Mouse (Mus musculus) heart, adult 2 months (tissue): ENCODE measurements around the gene Mgp. TPM values are rescaled to one million over a fixed set of nuclear protein-coding genes. Genes with fewer than 3 reads are reported as not detected.

Experiments
- DNase-seq, 2 experiments: peaks; one replicate each; pipeline ENCODE4 v3.0.0; 2021
- H3K27ac ChIP-seq: fragments of 200-600 bp; 2 replicates; pipeline ENCODE4 v1.8.1; 2022
- H3K27me3 ChIP-seq: fragments of 200-500 bp; 2 replicates; pipeline ENCODE4 v1.6.1; 2012; ENCODE audit warnings: mild to moderate bottlenecking, low read length, inconsistent platforms, mixed read lengths; ENCODE audit not compliant: control insufficient read depth, insufficient read depth
- H3K36me3 ChIP-seq: fragments of 200-500 bp; 2 replicates; pipeline ENCODE4 v1.6.1; 2012; ENCODE audit warnings: low read length, inconsistent platforms; ENCODE audit not compliant: control insufficient read depth, insufficient read depth
- H3K4me1 ChIP-seq: fragments of 200-500 bp; 2 replicates; pipeline ENCODE4 v1.6.1; 2011; ENCODE audit warnings: low read length; ENCODE audit not compliant: control insufficient read depth, insufficient read depth
- H3K4me3 ChIP-seq: fragments of 200-600 bp; 2 replicates; pipeline ENCODE4 v1.8.1; 2022
- H3K79me2 ChIP-seq: fragments of 200-500 bp; replicated peaks from 2 replicates; pipeline ENCODE4 v1.6.1; 2012; ENCODE audit warnings: mild to moderate bottlenecking, inconsistent platforms, low read length, moderate library complexity, mixed read lengths; ENCODE audit not compliant: control insufficient read depth, insufficient read depth
- H3K9ac ChIP-seq: fragments of 200-500 bp; 2 replicates; pipeline ENCODE4 v1.6.1; 2012; ENCODE audit warnings: low read depth, mild to moderate bottlenecking, control low read depth, inconsistent platforms, low read length, mixed read lengths
- CTCF ChIP-seq: fragments of 200-600 bp; IDR thresholded peaks from 2 replicates; pipeline ENCODE4 v1.8.1; 2022; ENCODE audit warnings: antibody characterized with exemption, mild to moderate bottlenecking, moderate library complexity
- EP300 ChIP-seq: fragments of 200-500 bp; IDR thresholded peaks from 2 replicates; pipeline ENCODE4 v1.6.1; 2011; ENCODE audit warnings: low read depth, low read length, control low read depth; ENCODE audit not compliant: insufficient read depth
- POLR2A ChIP-seq: fragments of 200-500 bp; IDR thresholded peaks from 2 replicates; pipeline ENCODE4 v1.6.1; 2011; ENCODE audit warnings: mild to moderate bottlenecking, low read depth, low read length, control low read depth; ENCODE audit not compliant: insufficient read depth
- WGBS: fragments of 180-500 bp; shearing (Covaris S2); methylation state at CpG from one replicate; pipeline ENCODE4 v1.1.7; 2018; 5-methylcytosine and 5-hydroxymethylcytosine counted together
- intact Hi-C: fragments of 180-260 bp; cut with DNase I; formaldehyde crosslinking; loops from one replicate; pipeline ENCODE4 v1.15.1; 2025
- long read RNA-seq: library from polyadenylated mRNA; stranded (forward); transcript quantifications from one replicate; pipeline ENCODE4 v2.0.0, GENCODE M21; 2021
- polyA plus RNA-seq: library from polyadenylated mRNA; depleted of rRNA; stranded (reverse); fragments of >200 nt; gene quantifications from 2 replicates; pipeline ENCODE4 v1.2.3, GENCODE M21; 2012; rRNA removed
- total RNA-seq, 2 experiments: library from RNA; stranded (reverse); gene quantifications; 2 replicates each; pipeline ENCODE4 v1.2.3; 2021

The Mgp gene
- total RNA-seq: 100 to 1,000 TPM; 409 to 433 TPM
- polyA plus RNA-seq: 1,071 and 1,296 TPM in 2 replicates
- long read RNA-seq, transcript Mgp-201 (4 exons, 617 nt): major isoform, 50 of 54 reads
- long read RNA-seq, partial matches to known transcripts: 3 of 54 reads
- long read RNA-seq, other reads (novel, unspliced or antisense): 1 of 54 reads

DNA sequence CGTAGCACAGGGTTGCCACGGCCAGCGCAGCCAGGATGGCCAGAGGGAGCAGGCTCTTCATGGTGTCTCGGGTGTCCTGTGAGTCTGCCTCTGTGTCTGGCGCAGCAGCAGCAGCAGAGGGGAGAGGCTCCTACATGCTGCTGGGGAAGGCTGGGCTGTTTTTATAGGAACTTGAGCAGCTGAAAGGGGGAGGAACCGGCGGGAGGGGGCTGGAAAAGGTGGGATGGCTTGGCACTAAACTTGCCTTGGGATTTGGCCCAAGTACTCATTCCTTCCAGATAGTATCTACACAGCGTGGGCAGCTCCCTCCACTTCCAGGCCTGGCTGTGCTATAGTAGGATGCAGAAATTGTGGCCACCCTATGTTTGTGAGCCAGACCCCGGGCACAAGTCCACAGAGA, at the start of gene Mgp:
Mgp (minus strand) TSS at position 154 of the 400 bp plus-strand sequence.
- Histone ChIP-seq H3K27me3 (no peaks in the 10 kb centered on the region), H3K79me2 (no peaks in the 10 kb centered on the region), H3K9ac (peak within 1 kb of the TSS; percentile 85), H3K27ac (peak within 1 kb of the TSS; percentile 65), H3K4me1 (no peaks in the 10 kb centered on the region), H3K36me3 (no peaks in the 10 kb centered on the region), H3K4me3 (peak within 1 kb of the TSS; percentile 43)
- DNase-seq: peak; percentile 73 to 74
- WGBS: 24% methylated on average over 9 of the region's 9 CpGs
- intact Hi-C loops: no loop called here
- no peak for TF ChIP-seq CTCF
- TF ChIP-seq EP300: 0 out of 2 replicates have a peak, but pooled peaks have one; percentile 33
- TF ChIP-seq POLR2A: peak; percentile 98

- DNase-seq: no peak
- Histone ChIP-seq H3K79me2 (no peaks in the 10 kb centered on the region), H3K4me3 (no peak overlapping the region), H3K9ac (no peak overlapping the region), H3K36me3 (no peaks in the 10 kb centered on the region), H3K27me3 (no peaks in the 10 kb centered on the region), H3K4me1 (peaks cover 5% of the 10 kb centered on the region), H3K27ac (no peak overlapping the region)
- 57% methylated on average over 8 of the region's 8 CpGs for WGBS
- intact Hi-C loops: no loop called here
- TF ChIP-seq EP300 (no peak), CTCF (no peak), POLR2A (no peak)
Observed at GRCm38 (mm10) chr6:136925049-136925448, 49.4 kb upstream of the Mgp start.

GRCm38 (mm10) chr6:136923532-136923931, 47.9 kb upstream of the Mgp start, which contains the start of gene Pde6h:
Pde6h (plus strand) TSS chr6:136923832.
- H3K9ac ChIP-seq: no peak within 1 kb of the TSS
- no peak for DNase-seq
- no peak within 1 kb of the TSS for H3K4me3 ChIP-seq
- intact Hi-C loops: loop anchor here (5.0 kb wide), 1 partner anchor 44 kb away; no protein-coding TSS in a partner anchor
- no peaks in the 10 kb centered on the region for H3K79me2 ChIP-seq
- H3K4me1 ChIP-seq: peaks cover 5% of the 10 kb centered on the region
- no peaks in the 10 kb centered on the region for H3K27me3 ChIP-seq
- WGBS: 93% methylated on average over 8 of the region's 8 CpGs
- H3K36me3 ChIP-seq: no peaks in the 10 kb centered on the region
- TF ChIP-seq CTCF: no peak
- no peak for TF ChIP-seq EP300
- TF ChIP-seq POLR2A: no peak
- H3K27ac ChIP-seq: no peak within 1 kb of the TSS

- H3K36me3 ChIP-seq: no peaks in the 10 kb centered on the region
- TF ChIP-seq POLR2A: no peak
- TF ChIP-seq CTCF: no peak
- no peak for TF ChIP-seq EP300
- WGBS: 88% methylated on average over 7 of the region's 7 CpGs
- H3K4me1 ChIP-seq: peaks cover 5% of the 10 kb centered on the region
- no peaks in the 10 kb centered on the region for H3K79me2 ChIP-seq
- no peaks in the 10 kb centered on the region for H3K27me3 ChIP-seq
- no peak overlapping the region for H3K9ac ChIP-seq
- H3K27ac ChIP-seq: no peak overlapping the region
- DNase-seq: no peak
- intact Hi-C loops: loop anchor here (5.0 kb wide), 1 partner anchor 44 kb away; no protein-coding TSS in a partner anchor
- H3K4me3 ChIP-seq: no peak overlapping the region
Observed at GRCm38 (mm10) chr6:136922871-136923270, 47.2 kb upstream of the Mgp start.

DNA sequence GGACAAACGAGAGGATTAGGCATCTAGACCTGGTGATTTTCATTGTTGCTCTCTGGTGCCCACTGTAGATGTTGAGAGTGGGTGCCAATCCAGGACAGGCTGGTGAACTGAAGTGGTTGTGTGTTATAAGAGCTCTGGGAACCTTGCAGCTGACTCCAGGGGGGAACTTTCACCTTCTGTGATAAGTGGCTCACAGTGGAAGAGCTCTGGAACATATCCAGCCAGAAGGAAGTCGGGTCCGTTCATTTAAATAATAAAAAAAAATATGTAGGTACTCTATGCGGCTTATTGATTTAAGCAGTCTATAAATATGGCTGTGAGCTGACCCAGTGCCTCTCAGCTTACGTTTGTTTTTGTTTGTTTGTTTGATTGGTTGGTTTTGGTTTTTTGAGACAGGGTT, 46.5 kb upstream of the Mgp start, which contains the start of gene Erp27:
Erp27 (minus strand) TSS at position 101 of the 400 bp plus-strand sequence.
- TF ChIP-seq CTCF (no peak), POLR2A (no peak), EP300 (no peak)
- no peaks in the 10 kb centered on the region for H3K79me2 ChIP-seq
- no peaks in the 10 kb centered on the region for H3K27me3 ChIP-seq
- intact Hi-C loops: loop anchor here (5.0 kb wide), 1 partner anchor 45 kb away; no protein-coding TSS in a partner anchor
- WGBS: 44% methylated on average over 5 of the region's 5 CpGs
- no peaks in the 10 kb centered on the region for H3K36me3 ChIP-seq
- no peak within 1 kb of the TSS for H3K4me3 ChIP-seq
- no peak for DNase-seq
- H3K27ac ChIP-seq: no peak within 1 kb of the TSS
- peaks cover 5% of the 10 kb centered on the region for H3K4me1 ChIP-seq
- H3K9ac ChIP-seq: no peak within 1 kb of the TSS

GRCm38 (mm10) chr6:136921601-136922000, 46.0 kb upstream of the Mgp start:
- DNase-seq: no peak
- no peaks in the 10 kb centered on the region for H3K36me3 ChIP-seq
- peaks cover 5% of the 10 kb centered on the region for H3K4me1 ChIP-seq
- no peak overlapping the region for H3K27ac ChIP-seq
- TF ChIP-seq CTCF (no peak), EP300 (no peak), POLR2A (no peak)
- no peak overlapping the region for H3K9ac ChIP-seq
- H3K27me3 ChIP-seq: no peaks in the 10 kb centered on the region
- no peaks in the 10 kb centered on the region for H3K79me2 ChIP-seq
- intact Hi-C loops: loop anchor here (5.0 kb wide), 1 partner anchor 46 kb away; no protein-coding TSS in a partner anchor
- no peak overlapping the region for H3K4me3 ChIP-seq
- 70% methylated on average over 7 of the region's 7 CpGs for WGBS
